Mouse (Mus musculus) olfactory bulb, adult 2 months (tissue): Measurements from ENCODE around the gene Dscam. TPM values are rescaled to one million over a fixed set of nuclear protein-coding genes. Genes with fewer than 3 reads are reported as not detected.

Experiments used
- H3K27ac ChIP-seq: fragments of 200-500 bp; 2 replicates; pipeline ENCODE4 v1.5.1; 2012; ENCODE audit warnings: low read depth, low read length; ENCODE audit not compliant: insufficient read depth
- H3K4me1 ChIP-seq: fragments of 200-500 bp; 2 replicates; pipeline ENCODE4 v1.6.1; 2012; ENCODE audit warnings: low read length; ENCODE audit not compliant: control insufficient read depth, insufficient read depth
- H3K4me3 ChIP-seq: fragments of 200-500 bp; 2 replicates; pipeline ENCODE4 v1.5.1; 2012; ENCODE audit warnings: mild to moderate bottlenecking, low read depth, low read length, moderate library complexity; ENCODE audit not compliant: insufficient read depth
- CTCF ChIP-seq: fragments of 200-500 bp; IDR thresholded peaks from 2 replicates; pipeline ENCODE4 v1.5.1; 2012; ENCODE audit warnings: low read depth, mild to moderate bottlenecking, low read length, moderate library complexity; ENCODE audit not compliant: insufficient read depth
- POLR2A ChIP-seq: fragments of 200-500 bp; IDR thresholded peaks from 2 replicates; pipeline ENCODE4 v1.6.1; 2012; ENCODE audit warnings: mild to moderate bottlenecking, low read depth, low read length, moderate library complexity; ENCODE audit not compliant: insufficient read depth
- WGBS: fragments of 180-500 bp; shearing (Covaris S2); methylation state at CpG from one replicate; pipeline ENCODE4 v1.1.7; 2018; 5-methylcytosine and 5-hydroxymethylcytosine counted together
- polyA plus RNA-seq: library from polyadenylated mRNA; stranded (reverse); fragments of >200 nt; gene quantifications from 2 replicates; pipeline ENCODE4 v1.2.4, GENCODE M21; 2012; ENCODE audit warnings: low replicate concordance; ENCODE audit not compliant: missing spikeins, insufficient read depth, insufficient read length

Dscam gene
- polyA plus RNA-seq, 1 experiment, result 97.5 TPM

GRCm38 (mm10) chr16:97060736-97061135 is 109.8 kb downstream of the Dscam start:
- TF ChIP-seq CTCF, result no peak
- TF ChIP-seq POLR2A, result no peak
- Histone ChIP-seq H3K27ac (no peak overlapping the region), H3K4me1 (no peaks in the 10 kb centered on the region)

GRCm38 (mm10) chr16:97060276-97060675 is 110.3 kb downstream of the Dscam start:
- TF ChIP-seq CTCF, result no peak
- no peak for TF ChIP-seq POLR2A
- Histone ChIP-seq H3K4me3 (no peak overlapping the region), H3K27ac (no peak overlapping the region), H3K4me1 (no peaks in the 10 kb centered on the region)
- WGBS, result 49% methylated on average over 4 of the region's 4 CpGs

More at GRCm38 (mm10) chr16:97060736-97061135, 109.8 kb downstream of the Dscam start:
- no peak overlapping the region for H3K4me3 ChIP-seq

DNA sequence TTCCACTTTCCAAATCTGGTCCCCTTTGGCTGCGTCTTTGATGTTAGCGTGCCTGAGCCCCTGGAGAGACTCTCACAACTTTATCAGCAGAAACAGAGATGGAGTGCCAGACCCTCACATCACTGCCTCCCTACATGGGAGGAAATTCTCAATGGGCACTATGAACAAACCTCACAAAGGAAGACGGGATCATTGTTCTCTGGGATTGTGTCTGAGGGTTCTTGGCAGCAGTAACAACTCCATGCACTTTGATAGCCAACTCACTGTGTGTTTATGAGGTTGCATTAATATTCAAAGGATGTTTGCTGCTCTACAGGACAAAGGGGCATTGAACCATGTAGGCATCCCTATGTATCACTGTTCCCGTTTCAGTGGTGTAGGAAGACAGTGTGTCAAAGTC is 135.3 kb downstream of the Dscam start:
- Histone ChIP-seq H3K4me3 (no peak overlapping the region), H3K4me1 (no peaks in the 10 kb centered on the region), H3K27ac (no peak overlapping the region)
- TF ChIP-seq CTCF (no peak), POLR2A (no peak)
- WGBS, result 71% methylated on average over 4 of the region's 4 CpGs

GRCm38 (mm10) chr16:97033540-97034058 is 137.0 kb downstream of the Dscam start:
- 84% methylated on average over 3 of the region's 3 CpGs for WGBS
- H3K4me3 ChIP-seq, result no peak overlapping the region
- no peak overlapping the region for H3K27ac ChIP-seq
- no peaks in the 10 kb centered on the region for H3K4me1 ChIP-seq
- TF ChIP-seq CTCF, result no peak

GRCm38 (mm10) chr16:97027701-97028100 is 142.9 kb downstream of the Dscam start:
- 28% methylated on average over 1 of the region's 1 CpGs for WGBS
- Histone ChIP-seq H3K4me3 (no peak overlapping the region), H3K27ac (no peak overlapping the region), H3K4me1 (peaks cover 2% of the 10 kb centered on the region; the same call in 1 of the 2 replicates)
- no peak for TF ChIP-seq POLR2A
- no peak for TF ChIP-seq CTCF

DNA sequence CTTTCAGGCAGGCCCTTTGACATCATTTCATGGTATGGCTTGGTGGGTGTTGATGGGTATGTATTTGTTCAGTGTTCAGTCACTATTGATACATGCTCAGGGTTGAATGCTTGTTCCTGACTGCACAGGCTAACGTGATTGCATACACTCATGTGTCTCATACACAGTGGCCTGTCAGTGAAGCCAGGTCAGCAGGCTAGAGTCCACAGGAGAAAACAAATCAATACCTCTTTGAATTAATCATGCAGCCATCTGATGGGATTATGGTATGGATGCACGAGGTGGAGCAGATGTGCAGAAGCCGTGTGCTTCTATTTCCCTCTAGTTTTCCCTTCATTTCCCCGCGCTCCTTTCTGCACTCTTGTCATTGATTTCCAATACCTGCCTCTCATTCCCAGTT is 143.7 kb downstream of the Dscam start:
- TF ChIP-seq CTCF, result no peak
- TF ChIP-seq POLR2A, result no peak
- 90% methylated on average over 5 of the region's 5 CpGs for WGBS
- Histone ChIP-seq H3K4me3 (no peak overlapping the region), H3K4me1 (peaks cover 2% of the 10 kb centered on the region; the same call in 1 of the 2 replicates), H3K27ac (no peak overlapping the region)

- 55% methylated on average over 4 of the region's 4 CpGs for WGBS
- H3K4me3 ChIP-seq, result no peak overlapping the region
- no peak for TF ChIP-seq CTCF
- no peak for TF ChIP-seq POLR2A
- H3K27ac ChIP-seq, result no peak overlapping the region
- H3K4me1 ChIP-seq, result peaks cover 2% of the 10 kb centered on the region; the same call in 1 of the 2 replicates
Measured at GRCm38 (mm10) chr16:97024406-97024805, 146.1 kb downstream of the Dscam start.

GRCm38 (mm10) chr16:97021496-97021895 is 149.1 kb downstream of the Dscam start:
- no peak for TF ChIP-seq POLR2A
- TF ChIP-seq CTCF, result no peak
- Histone ChIP-seq H3K4me1 (no peaks in the 10 kb centered on the region), H3K27ac (no peak overlapping the region), H3K4me3 (no peak overlapping the region)
- WGBS, result 84% methylated on average over 6 of the region's 6 CpGs

DNA sequence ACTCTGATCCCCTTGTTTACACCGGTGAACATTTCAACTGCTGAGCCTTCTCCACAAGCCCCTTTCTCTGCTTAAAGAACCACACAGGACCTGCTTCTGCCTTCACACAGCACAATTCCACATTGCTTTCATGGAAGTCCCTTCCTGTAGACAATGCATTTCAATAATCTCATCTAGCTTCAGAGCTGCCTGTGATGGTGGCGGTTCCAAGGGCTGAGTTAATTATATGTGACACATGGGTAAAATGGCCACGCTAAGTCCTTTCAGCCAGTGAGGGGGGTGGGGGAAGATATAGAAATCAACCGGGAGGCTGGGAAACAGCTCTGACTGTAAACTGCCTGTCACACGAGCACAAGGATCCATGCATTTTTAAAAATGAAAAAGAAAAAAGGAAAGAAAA is 152.2 kb downstream of the Dscam start:
- H3K27ac ChIP-seq, result no peak overlapping the region
- WGBS, result 60% methylated on average over 5 of the region's 5 CpGs
- TF ChIP-seq POLR2A, result no peak
- no peak for TF ChIP-seq CTCF

More for the DNA sequence above, 152.2 kb downstream of the Dscam start:
- H3K4me3 ChIP-seq, result no peak overlapping the region
- no peaks in the 10 kb centered on the region for H3K4me1 ChIP-seq
